Mouse (Mus musculus): ENCODE measurements at regions not wholly inside any gene's neighbourhood (a gene's known extent, or its start where the extent isn't known, plus 50 kb on each side); places are given as distances from the start of the nearest gene placed in this dataset.

- TF ChIP-seq POLR2A (IDR thresholded peaks at IDR 0.05; ENCODE audit: extremely low read depth, insufficient read depth, low read length), result no peak
- no peak for TF ChIP-seq CTCF (IDR thresholded peaks at IDR 0.05; ENCODE audit: extremely low read depth, insufficient read depth, low read length)
These were observed 124.5 kb upstream of the Klf3 start for GRCm38 (mm10) chr5:64678706-64679105.
